Mouse (Mus musculus): ENCODE results near the gene Bnip1. TPM values are rescaled to one million over a fixed set of nuclear protein-coding genes. Genes with fewer than 3 reads are reported as not detected.
A peak's percentile ranks its signal among the peaks of the same experiment; 100 is the strongest.

Gene Bnip1
- polyA plus RNA-seq (2015; fragmentation: Nextera tagmentation; extraction: Ambion mirVana) = 46.8 and 53.7 TPM in 2 replicates

DNA sequence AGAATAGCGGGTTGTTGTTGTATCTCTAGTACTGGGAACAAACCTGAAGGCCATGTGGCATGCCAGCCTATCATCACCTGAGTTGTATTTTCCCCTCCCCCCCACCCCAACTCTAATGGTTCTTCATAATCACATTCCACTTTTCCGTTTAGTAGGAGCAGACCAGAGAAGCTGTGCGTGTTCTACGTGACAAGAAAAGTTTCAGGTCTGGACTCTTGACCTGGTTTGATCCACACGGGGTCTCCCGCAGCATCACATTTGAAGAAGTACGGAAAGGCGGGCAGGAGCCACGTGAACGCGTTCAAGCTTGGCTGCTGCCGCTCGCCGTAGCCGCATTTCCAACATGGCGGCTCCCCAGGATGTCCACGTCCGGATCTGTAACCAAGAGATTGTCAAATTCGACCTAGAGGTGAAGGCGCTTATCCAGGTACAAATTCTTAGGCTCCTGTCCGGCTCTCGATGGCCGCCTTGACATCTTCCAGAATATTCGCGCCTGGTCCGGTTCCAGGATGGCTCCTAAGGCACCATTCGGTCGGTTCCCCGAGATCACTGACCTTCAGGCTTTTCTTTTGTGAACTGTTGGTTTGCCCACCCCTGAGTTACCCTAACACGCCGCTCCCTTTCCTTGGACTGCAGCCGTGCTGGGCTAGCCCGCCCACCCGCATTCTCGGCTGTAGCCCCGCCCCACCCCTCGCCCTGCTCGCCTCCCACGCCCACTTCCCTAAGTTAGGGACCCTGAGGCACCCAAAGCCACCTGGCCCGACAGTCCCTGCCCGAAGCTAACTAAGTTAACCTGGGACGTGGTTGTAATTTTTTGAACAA lies at the start of gene Bnip1:
Bnip1 (plus strand) TSS at position 317 of the 822 bp plus-strand sequence.
- Histone ChIP-seq H3K9me3 (ENCODE audit: control insufficient read depth, low read length) (no peaks in the 10 kb centered on the region), H3K4me1 (replicated peaks; ENCODE audit: control insufficient read depth, insufficient read depth, low read length) (peaks cover 12% of the 10 kb centered on the region), H3K27ac (ENCODE audit: low read length) (peak within 1 kb of the TSS; percentile 44; the same call in 1 of the 2 replicates), H3K36me3 (ENCODE audit: control insufficient read depth, insufficient read depth) (peaks cover 17% of the 10 kb centered on the region), H3K9ac (replicated peaks; ENCODE audit: low read depth, low read length) (peak within 1 kb of the TSS; percentile 82), H3K27me3 (replicated peaks; ENCODE audit: control insufficient read depth, insufficient read depth, low read length) (no peaks in the 10 kb centered on the region), H3K4me3 (replicated peaks; ENCODE audit: low read length) (peak within 1 kb of the TSS; percentile 76), H3K4me2 (ENCODE audit: low read length) (peak within 1 kb of the TSS; percentile 60)
- ATAC-seq = peak; percentile 81
- WGBS = under 1% methylated on average over 42 of the region's 42 CpGs

GRCm38 (mm10) chr17:26742581-26742980 lies 38.3 kb upstream of the Bnip1 start:
- H3K4me3 ChIP-seq (replicated peaks; ENCODE audit: low read length) = no peak overlapping the region
- WGBS = 53% methylated on average over 4 of the region's 4 CpGs
- no peaks in the 10 kb centered on the region for H3K4me1 ChIP-seq (replicated peaks; ENCODE audit: control insufficient read depth, insufficient read depth, low read length)
- no peak overlapping the region for H3K9ac ChIP-seq (replicated peaks; ENCODE audit: low read depth, low read length)
- no peak for ATAC-seq
- H3K27ac ChIP-seq (ENCODE audit: low read length) = no peak overlapping the region
- 0 out of 2 replicates have a peak, but pooled peaks cover 5% of the 10 kb centered on the region for H3K36me3 ChIP-seq (ENCODE audit: control insufficient read depth, insufficient read depth)
- H3K9me3 ChIP-seq (ENCODE audit: control insufficient read depth, low read length) = no peaks in the 10 kb centered on the region
- no peak overlapping the region for H3K4me2 ChIP-seq (ENCODE audit: low read length)
- no peaks in the 10 kb centered on the region for H3K27me3 ChIP-seq (replicated peaks; ENCODE audit: control insufficient read depth, insufficient read depth, low read length)

GRCm38 (mm10) chr17:26743294-26743693 lies 37.6 kb upstream of the Bnip1 start:
- Histone ChIP-seq H3K9me3 (ENCODE audit: control insufficient read depth, low read length) (no peaks in the 10 kb centered on the region), H3K4me2 (ENCODE audit: low read length) (no peak overlapping the region), H3K4me1 (replicated peaks; ENCODE audit: control insufficient read depth, insufficient read depth, low read length) (no peaks in the 10 kb centered on the region), H3K27ac (ENCODE audit: low read length) (no peak overlapping the region), H3K36me3 (ENCODE audit: control insufficient read depth, insufficient read depth) (0 out of 2 replicates have a peak, but pooled peaks cover 5% of the 10 kb centered on the region), H3K27me3 (replicated peaks; ENCODE audit: control insufficient read depth, insufficient read depth, low read length) (no peaks in the 10 kb centered on the region), H3K4me3 (replicated peaks; ENCODE audit: low read length) (no peak overlapping the region), H3K9ac (replicated peaks; ENCODE audit: low read depth, low read length) (no peak overlapping the region)
- 68% methylated on average over 1 of the region's 1 CpGs for WGBS
- no peak for ATAC-seq

DNA sequence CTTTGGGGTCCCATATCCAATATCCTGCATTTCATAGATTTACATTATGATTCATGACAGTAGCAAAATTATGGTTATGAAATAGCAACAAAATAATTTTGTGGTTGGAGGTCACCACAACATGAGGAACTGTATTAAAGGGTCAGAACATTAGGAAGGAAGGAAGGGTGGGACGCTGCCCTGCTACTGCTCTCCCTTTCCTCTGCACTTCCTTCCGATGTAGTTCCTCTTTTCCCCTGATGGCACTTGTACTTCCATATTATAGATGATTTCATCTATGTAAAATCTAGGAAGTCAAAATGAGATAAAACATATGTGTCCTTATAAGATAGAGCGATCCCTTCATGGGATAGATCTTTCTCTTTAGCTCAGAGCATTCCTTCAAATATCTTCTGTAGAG lies 30.9 kb upstream of the Bnip1 start:
- H3K4me1 ChIP-seq (replicated peaks; ENCODE audit: control insufficient read depth, insufficient read depth, low read length) = no peaks in the 10 kb centered on the region
- WGBS = 87% methylated on average over 3 of the region's 3 CpGs
- no peak for ATAC-seq

GRCm38 (mm10) chr17:26752297-26752696 lies 28.6 kb upstream of the Bnip1 start:
- ATAC-seq = no peak
- Histone ChIP-seq H3K27me3 (replicated peaks; ENCODE audit: control insufficient read depth, insufficient read depth, low read length) (no peaks in the 10 kb centered on the region), H3K4me2 (ENCODE audit: low read length) (no peak overlapping the region), H3K4me3 (replicated peaks; ENCODE audit: low read length) (no peak overlapping the region), H3K36me3 (ENCODE audit: control insufficient read depth, insufficient read depth) (no peaks in the 10 kb centered on the region), H3K4me1 (replicated peaks; ENCODE audit: control insufficient read depth, insufficient read depth, low read length) (no peaks in the 10 kb centered on the region), H3K9me3 (ENCODE audit: control insufficient read depth, low read length) (no peaks in the 10 kb centered on the region), H3K9ac (replicated peaks; ENCODE audit: low read depth, low read length) (no peak overlapping the region), H3K27ac (ENCODE audit: low read length) (no peak overlapping the region)
- 73% methylated on average over 1 of the region's 1 CpGs for WGBS

More for the DNA sequence above, 30.9 kb upstream of the Bnip1 start:
- Histone ChIP-seq H3K9me3 (ENCODE audit: control insufficient read depth, low read length) (no peaks in the 10 kb centered on the region), H3K4me2 (ENCODE audit: low read length) (no peak overlapping the region), H3K36me3 (ENCODE audit: control insufficient read depth, insufficient read depth) (0 out of 2 replicates have a peak, but pooled peaks cover 2% of the 10 kb centered on the region), H3K27ac (ENCODE audit: low read length) (no peak overlapping the region), H3K27me3 (replicated peaks; ENCODE audit: control insufficient read depth, insufficient read depth, low read length) (no peaks in the 10 kb centered on the region), H3K4me3 (replicated peaks; ENCODE audit: low read length) (no peak overlapping the region), H3K9ac (replicated peaks; ENCODE audit: low read depth, low read length) (no peak overlapping the region)

DNA sequence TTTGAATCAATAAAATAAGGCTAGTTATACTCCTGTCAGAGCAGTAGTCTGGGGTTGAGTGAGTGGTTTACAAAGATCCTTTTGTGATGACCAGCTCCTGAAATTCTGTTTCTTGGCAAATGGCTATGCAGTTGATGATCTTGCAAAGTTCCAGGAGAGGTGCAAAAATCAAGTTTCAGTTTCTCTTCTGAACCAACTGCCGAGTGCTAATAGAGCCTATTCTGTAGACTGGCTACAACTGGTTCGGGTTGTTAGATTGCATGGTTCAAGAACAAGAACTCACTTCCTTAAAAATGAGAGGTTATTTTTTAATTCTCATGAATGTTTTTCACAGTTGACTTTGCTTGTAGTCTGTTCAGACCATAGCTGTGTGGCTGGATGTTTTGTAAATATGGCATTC lies 27.4 kb upstream of the Bnip1 start:
- no peak for ATAC-seq
- Histone ChIP-seq H3K27ac (ENCODE audit: low read length) (no peak overlapping the region), H3K9ac (replicated peaks; ENCODE audit: low read depth, low read length) (no peak overlapping the region), H3K4me1 (replicated peaks; ENCODE audit: control insufficient read depth, insufficient read depth, low read length) (no peaks in the 10 kb centered on the region), H3K27me3 (replicated peaks; ENCODE audit: control insufficient read depth, insufficient read depth, low read length) (no peaks in the 10 kb centered on the region), H3K4me2 (ENCODE audit: low read length) (no peak overlapping the region), H3K9me3 (ENCODE audit: control insufficient read depth, low read length) (no peaks in the 10 kb centered on the region), H3K36me3 (ENCODE audit: control insufficient read depth, insufficient read depth) (0 out of 2 replicates have a peak, but pooled peaks cover 2% of the 10 kb centered on the region), H3K4me3 (replicated peaks; ENCODE audit: low read length) (no peak overlapping the region)
- 92% methylated on average over 2 of the region's 2 CpGs for WGBS

DNA sequence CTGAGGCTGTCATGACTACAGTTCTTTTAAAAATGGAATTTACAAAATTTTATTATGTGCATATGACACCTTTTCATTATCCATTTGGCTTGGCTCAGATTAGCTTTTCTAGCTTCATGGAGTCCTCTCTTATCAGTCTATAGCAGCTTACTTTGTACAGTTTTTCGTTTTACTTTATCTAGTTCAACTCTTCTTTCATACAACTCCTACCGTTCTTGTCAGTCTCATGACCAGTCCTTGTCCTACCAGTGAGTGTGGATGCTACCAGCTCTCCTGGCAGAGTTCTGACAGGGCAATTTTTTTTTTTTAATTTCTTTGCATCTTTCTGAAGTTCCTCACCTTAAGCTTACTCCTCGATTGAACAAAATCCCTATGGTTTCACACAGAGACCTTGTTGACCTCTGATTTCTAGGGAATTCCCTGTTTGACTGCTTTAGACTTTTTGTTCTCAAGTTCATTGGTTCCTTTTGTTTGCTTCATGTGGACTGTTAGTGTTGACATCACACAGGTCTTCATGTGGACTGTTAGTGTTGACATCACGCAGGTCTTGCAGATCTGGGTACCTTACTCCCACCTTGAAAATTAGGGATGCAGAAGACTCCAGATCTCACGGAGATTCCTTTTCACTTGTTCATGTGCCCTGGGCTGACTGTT lies 13.6 kb upstream of the Bnip1 start:
- Histone ChIP-seq H3K4me3 (replicated peaks; ENCODE audit: low read length) (no peak overlapping the region), H3K4me1 (replicated peaks; ENCODE audit: control insufficient read depth, insufficient read depth, low read length) (no peaks in the 10 kb centered on the region), H3K27me3 (replicated peaks; ENCODE audit: control insufficient read depth, insufficient read depth, low read length) (no peaks in the 10 kb centered on the region), H3K4me2 (ENCODE audit: low read length) (no peak overlapping the region), H3K9me3 (ENCODE audit: control insufficient read depth, low read length) (no peaks in the 10 kb centered on the region), H3K27ac (ENCODE audit: low read length) (no peak overlapping the region), H3K36me3 (ENCODE audit: control insufficient read depth, insufficient read depth) (peaks cover 5% of the 10 kb centered on the region), H3K9ac (replicated peaks; ENCODE audit: low read depth, low read length) (no peak overlapping the region)
- ATAC-seq = no peak
- WGBS = 89% methylated on average over 5 of the region's 5 CpGs

GRCm38 (mm10) chr17:26767754-26768124 lies 13.1 kb upstream of the Bnip1 start:
- H3K36me3 ChIP-seq (ENCODE audit: control insufficient read depth, insufficient read depth) = peaks cover 5% of the 10 kb centered on the region
- H3K9me3 ChIP-seq (ENCODE audit: control insufficient read depth, low read length) = no peaks in the 10 kb centered on the region
- 55% methylated on average over 2 of the region's 2 CpGs for WGBS
- ATAC-seq = no peak
- H3K4me2 ChIP-seq (ENCODE audit: low read length) = no peak overlapping the region
- H3K4me1 ChIP-seq (replicated peaks; ENCODE audit: control insufficient read depth, insufficient read depth, low read length) = no peaks in the 10 kb centered on the region
- H3K27ac ChIP-seq (ENCODE audit: low read length) = no peak overlapping the region
- H3K4me3 ChIP-seq (replicated peaks; ENCODE audit: low read length) = no peak overlapping the region
- no peaks in the 10 kb centered on the region for H3K27me3 ChIP-seq (replicated peaks; ENCODE audit: control insufficient read depth, insufficient read depth, low read length)
- no peak overlapping the region for H3K9ac ChIP-seq (replicated peaks; ENCODE audit: low read depth, low read length)

- H3K9ac ChIP-seq (replicated peaks; ENCODE audit: low read depth, low read length) = no peak overlapping the region
- 0 out of 2 replicates have a peak, but pooled peaks cover 2% of the 10 kb centered on the region for H3K36me3 ChIP-seq (ENCODE audit: control insufficient read depth, insufficient read depth)
- 50% methylated on average over 10 of the region's 10 CpGs for WGBS
- H3K27ac ChIP-seq (ENCODE audit: low read length) = no peak overlapping the region
- no peaks in the 10 kb centered on the region for H3K9me3 ChIP-seq (ENCODE audit: control insufficient read depth, low read length)
- H3K4me2 ChIP-seq (ENCODE audit: low read length) = no peak overlapping the region
- peaks cover 4% of the 10 kb centered on the region; the same call in 1 of the 2 replicates for H3K4me1 ChIP-seq (replicated peaks; ENCODE audit: control insufficient read depth, insufficient read depth, low read length)
- H3K27me3 ChIP-seq (replicated peaks; ENCODE audit: control insufficient read depth, insufficient read depth, low read length) = no peaks in the 10 kb centered on the region
- no peak for ATAC-seq
- H3K4me3 ChIP-seq (replicated peaks; ENCODE audit: low read length) = no peak overlapping the region
Measured at GRCm38 (mm10) chr17:26776211-26776610, 4.7 kb upstream of the Bnip1 start.
